Mouse (Mus musculus): Measurements from ENCODE around the gene Zeb2.

Gene Zeb2

GRCm38 (mm10) chr2:45117087-45117561 is at the start of gene Zeb2:
TSS of gene Zeb2 (minus strand) at chr2:45117395.
- in situ Hi-C loops (cut with MboI, MseI) = no loop called here

- in situ Hi-C loops (cut with MboI, MseI) = no loop called here
Measured at GRCm38 (mm10) chr2:45158785-45159184, 41.6 kb upstream of the Zeb2 start.

GRCm38 (mm10) chr2:45158351-45158782 is 41.2 kb upstream of the Zeb2 start:
- in situ Hi-C loops (cut with MboI, MseI) = no loop called here

GRCm38 (mm10) chr2:45153315-45153714 is 36.1 kb upstream of the Zeb2 start:
- in situ Hi-C loops (cut with MboI, MseI) = no loop called here

GRCm38 (mm10) chr2:45143162-45143561 is 26.0 kb upstream of the Zeb2 start:
- in situ Hi-C loops (cut with MboI, MseI) = loop anchor here (10.0 kb wide), 1 partner anchor 538 kb away; no protein-coding TSS in a partner anchor

GRCm38 (mm10) chr2:45138906-45139305 is 21.7 kb upstream of the Zeb2 start:
- in situ Hi-C loops (cut with MboI, MseI) = no loop called here

- in situ Hi-C loops (cut with MboI, MseI) = no loop called here
Measured at GRCm38 (mm10) chr2:45136783-45137182, 19.6 kb upstream of the Zeb2 start.

GRCm38 (mm10) chr2:45133225-45133624 is 16.0 kb upstream of the Zeb2 start:
- in situ Hi-C loops (cut with MboI, MseI) = no loop called here

- in situ Hi-C loops (cut with MboI, MseI) = no loop called here
Measured at GRCm38 (mm10) chr2:45130461-45131156, 13.4 kb upstream of the Zeb2 start.

- in situ Hi-C loops (cut with MboI, MseI) = no loop called here
Measured at GRCm38 (mm10) chr2:45129556-45129955, 12.4 kb upstream of the Zeb2 start.

- in situ Hi-C loops (cut with MboI, MseI) = no loop called here
Measured at GRCm38 (mm10) chr2:45128696-45129095, 11.5 kb upstream of the Zeb2 start.

- in situ Hi-C loops (cut with MboI, MseI) = no loop called here
Measured at GRCm38 (mm10) chr2:45126401-45126800, 9.2 kb upstream of the Zeb2 start.

GRCm38 (mm10) chr2:45125181-45125580 is 8.0 kb upstream of the Zeb2 start:
- in situ Hi-C loops (cut with MboI, MseI) = no loop called here

- in situ Hi-C loops (cut with MboI, MseI) = no loop called here
Measured at GRCm38 (mm10) chr2:45123490-45123889, 6.3 kb upstream of the Zeb2 start.

- in situ Hi-C loops (cut with MboI, MseI) = no loop called here
Measured at GRCm38 (mm10) chr2:45118121-45118520, 926 bp upstream of the Zeb2 start.

- in situ Hi-C loops (cut with MboI, MseI) = no loop called here
Measured at GRCm38 (mm10) chr2:45117592-45117991, 397 bp upstream of the Zeb2 start.

GRCm38 (mm10) chr2:45116531-45117024 is 617 bp downstream of the Zeb2 start:
- in situ Hi-C loops (cut with MboI, MseI) = no loop called here

- in situ Hi-C loops (cut with MboI, MseI) = no loop called here
Measured at GRCm38 (mm10) chr2:45115720-45116495, 1.3 kb downstream of the Zeb2 start.

- in situ Hi-C loops (cut with MboI, MseI) = no loop called here
Measured at GRCm38 (mm10) chr2:45115211-45115610, 2.0 kb downstream of the Zeb2 start.

- in situ Hi-C loops (cut with MboI, MseI) = loop anchor here (5.0 kb wide), 1 partner anchor 782 kb away; no protein-coding TSS in a partner anchor
Measured at GRCm38 (mm10) chr2:45114596-45114995, 2.6 kb downstream of the Zeb2 start.

- in situ Hi-C loops (cut with MboI, MseI) = loop anchor here (5.0 kb wide), 1 partner anchor 782 kb away; no protein-coding TSS in a partner anchor
Measured at GRCm38 (mm10) chr2:45113912-45114311, 3.3 kb downstream of the Zeb2 start.

Measured in T-helper 1 cell (primary cell).